Mouse (Mus musculus): Measurements from ENCODE around the gene Nsg1. TPM values are rescaled to one million over a fixed set of nuclear protein-coding genes. Genes with fewer than 3 reads are reported as not detected.
A peak's percentile ranks its signal among the peaks of the same experiment; 100 is the strongest.

The Nsg1 gene
- polyA plus RNA-seq, 1 experiment from 2014 or later = 1.6 TPM

- Histone ChIP-seq H3K27ac (ENCODE audit: low read length) (no peak overlapping the region), H3K36me3 (ENCODE audit: control insufficient read depth, insufficient read depth) (no peaks in the 10 kb centered on the region), H3K4me1 (ENCODE audit: control insufficient read depth, low read depth, low read length) (no peaks in the 10 kb centered on the region), H3K9ac (ENCODE audit: low read depth, low read length) (no peak overlapping the region), H3K27me3 (ENCODE audit: control insufficient read depth, insufficient read depth, low read depth, low read length) (no peaks in the 10 kb centered on the region), H3K4me3 (ENCODE audit: low read depth, low read length) (no peak overlapping the region), H3K9me3 (replicated peaks; ENCODE audit: control insufficient read depth, low read length) (no peaks in the 10 kb centered on the region), H3K4me2 (ENCODE audit: low read depth, low read length) (no peak overlapping the region)
- 70% methylated on average over 5 of the region's 5 CpGs for WGBS (ENCODE audit: insufficient replicate concordance)
- ATAC-seq (ENCODE audit: low read depth) = no peak
Observed at GRCm38 (mm10) chr5:38119268-38119667, 40.4 kb downstream of the Nsg1 start.

- H3K27ac ChIP-seq (ENCODE audit: low read length) = no peak overlapping the region
- no peak overlapping the region for H3K4me2 ChIP-seq (ENCODE audit: low read depth, low read length)
- no peaks in the 10 kb centered on the region for H3K27me3 ChIP-seq (ENCODE audit: control insufficient read depth, insufficient read depth, low read depth, low read length)
- no peaks in the 10 kb centered on the region for H3K36me3 ChIP-seq (ENCODE audit: control insufficient read depth, insufficient read depth)
- ATAC-seq (ENCODE audit: low read depth) = 0 out of 2 replicates have a peak, but pooled peaks have one; percentile 37
- no peaks in the 10 kb centered on the region for H3K9me3 ChIP-seq (replicated peaks; ENCODE audit: control insufficient read depth, low read length)
- 57% methylated on average over 1 of the region's 1 CpGs for WGBS (ENCODE audit: insufficient replicate concordance)
- H3K4me1 ChIP-seq (ENCODE audit: control insufficient read depth, low read depth, low read length) = no peaks in the 10 kb centered on the region
- no peak overlapping the region for H3K4me3 ChIP-seq (ENCODE audit: low read depth, low read length)
- H3K9ac ChIP-seq (ENCODE audit: low read depth, low read length) = no peak overlapping the region
Observed at GRCm38 (mm10) chr5:38117056-38117455, 42.7 kb downstream of the Nsg1 start.

GRCm38 (mm10) chr5:38114526-38114925 is 45.2 kb downstream of the Nsg1 start:
- H3K9me3 ChIP-seq (replicated peaks; ENCODE audit: control insufficient read depth, low read length) = no peaks in the 10 kb centered on the region
- 89% methylated on average over 2 of the region's 2 CpGs for WGBS (ENCODE audit: insufficient replicate concordance)
- H3K36me3 ChIP-seq (ENCODE audit: control insufficient read depth, insufficient read depth) = no peaks in the 10 kb centered on the region
- no peaks in the 10 kb centered on the region for H3K27me3 ChIP-seq (ENCODE audit: control insufficient read depth, insufficient read depth, low read depth, low read length)
- H3K4me1 ChIP-seq (ENCODE audit: control insufficient read depth, low read depth, low read length) = no peaks in the 10 kb centered on the region
- H3K27ac ChIP-seq (ENCODE audit: low read length) = no peak overlapping the region
- no peak overlapping the region for H3K4me3 ChIP-seq (ENCODE audit: low read depth, low read length)
- H3K4me2 ChIP-seq (ENCODE audit: low read depth, low read length) = no peak overlapping the region
- ATAC-seq (ENCODE audit: low read depth) = peak; percentile 47; the same call in 1 of the 2 replicates
- H3K9ac ChIP-seq (ENCODE audit: low read depth, low read length) = no peak overlapping the region

- 79% methylated on average over 10 of the region's 10 CpGs for WGBS (ENCODE audit: insufficient replicate concordance)
- no peak for ATAC-seq (ENCODE audit: low read depth)
- Histone ChIP-seq H3K36me3 (ENCODE audit: control insufficient read depth, insufficient read depth) (no peaks in the 10 kb centered on the region), H3K27ac (ENCODE audit: low read length) (no peak overlapping the region), H3K4me1 (ENCODE audit: control insufficient read depth, low read depth, low read length) (no peaks in the 10 kb centered on the region), H3K9me3 (replicated peaks; ENCODE audit: control insufficient read depth, low read length) (no peaks in the 10 kb centered on the region), H3K27me3 (ENCODE audit: control insufficient read depth, insufficient read depth, low read depth, low read length) (no peaks in the 10 kb centered on the region), H3K4me3 (ENCODE audit: low read depth, low read length) (no peak overlapping the region), H3K9ac (ENCODE audit: low read depth, low read length) (no peak overlapping the region), H3K4me2 (ENCODE audit: low read depth, low read length) (no peak overlapping the region)
Observed at GRCm38 (mm10) chr5:38106807-38107206, 52.9 kb downstream of the Nsg1 start.

- Histone ChIP-seq H3K4me2 (ENCODE audit: low read depth, low read length) (no peak overlapping the region), H3K4me1 (ENCODE audit: control insufficient read depth, low read depth, low read length) (no peaks in the 10 kb centered on the region), H3K4me3 (ENCODE audit: low read depth, low read length) (no peak overlapping the region), H3K27me3 (ENCODE audit: control insufficient read depth, insufficient read depth, low read depth, low read length) (no peaks in the 10 kb centered on the region), H3K36me3 (ENCODE audit: control insufficient read depth, insufficient read depth) (no peaks in the 10 kb centered on the region), H3K27ac (ENCODE audit: low read length) (no peak overlapping the region), H3K9ac (ENCODE audit: low read depth, low read length) (no peak overlapping the region), H3K9me3 (replicated peaks; ENCODE audit: control insufficient read depth, low read length) (no peaks in the 10 kb centered on the region)
- WGBS (ENCODE audit: insufficient replicate concordance) = 79% methylated on average over 14 of the region's 14 CpGs
- ATAC-seq (ENCODE audit: low read depth) = no peak
Observed at GRCm38 (mm10) chr5:38106080-38106697, 53.5 kb downstream of the Nsg1 start.

GRCm38 (mm10) chr5:38102945-38103344 is 56.8 kb downstream of the Nsg1 start:
- Histone ChIP-seq H3K36me3 (ENCODE audit: control insufficient read depth, insufficient read depth) (no peaks in the 10 kb centered on the region), H3K9ac (ENCODE audit: low read depth, low read length) (no peak overlapping the region), H3K27ac (ENCODE audit: low read length) (no peak overlapping the region), H3K4me1 (ENCODE audit: control insufficient read depth, low read depth, low read length) (no peaks in the 10 kb centered on the region), H3K4me3 (ENCODE audit: low read depth, low read length) (no peak overlapping the region), H3K9me3 (replicated peaks; ENCODE audit: control insufficient read depth, low read length) (no peaks in the 10 kb centered on the region), H3K27me3 (ENCODE audit: control insufficient read depth, insufficient read depth, low read depth, low read length) (no peaks in the 10 kb centered on the region), H3K4me2 (ENCODE audit: low read depth, low read length) (no peak overlapping the region)
- no peak for ATAC-seq (ENCODE audit: low read depth)
- 71% methylated on average over 2 of the region's 2 CpGs for WGBS (ENCODE audit: insufficient replicate concordance)

GRCm38 (mm10) chr5:38099139-38099676 is 60.5 kb downstream of the Nsg1 start:
- Histone ChIP-seq H3K4me1 (ENCODE audit: control insufficient read depth, low read depth, low read length) (no peaks in the 10 kb centered on the region), H3K4me2 (ENCODE audit: low read depth, low read length) (no peak overlapping the region), H3K27me3 (ENCODE audit: control insufficient read depth, insufficient read depth, low read depth, low read length) (no peaks in the 10 kb centered on the region), H3K9me3 (replicated peaks; ENCODE audit: control insufficient read depth, low read length) (no peaks in the 10 kb centered on the region), H3K9ac (ENCODE audit: low read depth, low read length) (no peak overlapping the region), H3K4me3 (ENCODE audit: low read depth, low read length) (no peak overlapping the region), H3K27ac (ENCODE audit: low read length) (no peak overlapping the region), H3K36me3 (ENCODE audit: control insufficient read depth, insufficient read depth) (no peaks in the 10 kb centered on the region)
- ATAC-seq (ENCODE audit: low read depth) = no peak
- 84% methylated on average over 2 of the region's 2 CpGs for WGBS (ENCODE audit: insufficient replicate concordance)

- Histone ChIP-seq H3K27ac (ENCODE audit: low read length) (no peak overlapping the region), H3K4me3 (ENCODE audit: low read depth, low read length) (no peak overlapping the region), H3K4me2 (ENCODE audit: low read depth, low read length) (no peak overlapping the region), H3K4me1 (ENCODE audit: control insufficient read depth, low read depth, low read length) (no peaks in the 10 kb centered on the region), H3K9ac (ENCODE audit: low read depth, low read length) (no peak overlapping the region), H3K9me3 (replicated peaks; ENCODE audit: control insufficient read depth, low read length) (no peaks in the 10 kb centered on the region), H3K36me3 (ENCODE audit: control insufficient read depth, insufficient read depth) (no peaks in the 10 kb centered on the region), H3K27me3 (ENCODE audit: control insufficient read depth, insufficient read depth, low read depth, low read length) (no peaks in the 10 kb centered on the region)
- no peak for ATAC-seq (ENCODE audit: low read depth)
- WGBS (ENCODE audit: insufficient replicate concordance) = 63% methylated on average over 4 of the region's 4 CpGs
Observed at GRCm38 (mm10) chr5:38097501-38098093, 62.1 kb downstream of the Nsg1 start.

- Histone ChIP-seq H3K9ac (ENCODE audit: low read depth, low read length) (no peak overlapping the region), H3K27ac (ENCODE audit: low read length) (no peak overlapping the region), H3K9me3 (replicated peaks; ENCODE audit: control insufficient read depth, low read length) (no peaks in the 10 kb centered on the region), H3K27me3 (ENCODE audit: control insufficient read depth, insufficient read depth, low read depth, low read length) (no peaks in the 10 kb centered on the region), H3K4me2 (ENCODE audit: low read depth, low read length) (no peak overlapping the region), H3K36me3 (ENCODE audit: control insufficient read depth, insufficient read depth) (no peaks in the 10 kb centered on the region), H3K4me3 (ENCODE audit: low read depth, low read length) (no peak overlapping the region), H3K4me1 (ENCODE audit: control insufficient read depth, low read depth, low read length) (no peaks in the 10 kb centered on the region)
- 73% methylated on average over 2 of the region's 2 CpGs for WGBS (ENCODE audit: insufficient replicate concordance)
- no peak for ATAC-seq (ENCODE audit: low read depth)
Observed at GRCm38 (mm10) chr5:38094331-38094730, 65.4 kb downstream of the Nsg1 start.
